Mouse (Mus musculus) stomach, embryonic 16.5 days (tissue): ENCODE measurements around the gene Pan2. TPM values are rescaled to one million over a fixed set of nuclear protein-coding genes. Genes with fewer than 3 reads are reported as not detected.
A peak's percentile ranks its signal among the peaks of the same experiment; 100 is the strongest.
"Not testable (repeated sequence)": the region's sequence is repeated elsewhere in the genome, so short reads cannot be mapped to it uniquely, and the experiment has no call there.

Experiments
- ATAC-seq: fragments of 200-750 bp; cut with Nextera tagmentation; 2 replicates; pipeline ENCODE4 v1.8.0; 2017; ENCODE audit warnings: moderate number of reproducible peaks, moderate TSS enrichment; ENCODE audit not compliant: insufficient read depth, low FRiP score
- H3K27ac ChIP-seq: fragments of 300-500 bp; sonication (generic); 2 replicates; pipeline ENCODE4 v1.5.1; 2014; ENCODE audit warnings: low read length
- H3K27me3 ChIP-seq: fragments of 300-500 bp; sonication (generic); 2 replicates; pipeline ENCODE4 v1.6.1; 2014; ENCODE audit warnings: low read length, control low read depth, mixed read lengths; ENCODE audit not compliant: control insufficient read depth, insufficient read depth
- H3K36me3 ChIP-seq: fragments of 300-500 bp; sonication (generic); 2 replicates; pipeline ENCODE4 v1.6.1; 2014; ENCODE audit warnings: low read length; ENCODE audit not compliant: control insufficient read depth, insufficient read depth
- H3K4me1 ChIP-seq: fragments of 300-500 bp; sonication (generic); 2 replicates; pipeline ENCODE4 v1.6.1; 2014; ENCODE audit warnings: low read length, control low read depth, mixed read lengths; ENCODE audit not compliant: control insufficient read depth, insufficient read depth
- H3K4me2 ChIP-seq: fragments of 300-500 bp; sonication (generic); 2 replicates; pipeline ENCODE4 v1.6.1; 2014; ENCODE audit warnings: low read depth, low read length, mixed read lengths
- H3K4me3 ChIP-seq: fragments of 300-500 bp; sonication (generic); replicated peaks from 2 replicates; pipeline ENCODE4 v1.5.1; 2014; ENCODE audit warnings: mild to moderate bottlenecking, low read length
- H3K9ac ChIP-seq: fragments of 300-500 bp; sonication (generic); 2 replicates; pipeline ENCODE4 v1.6.1; 2014; ENCODE audit warnings: low read length
- H3K9me3 ChIP-seq: fragments of 300-500 bp; sonication (generic); replicated peaks from 2 replicates; pipeline ENCODE4 v1.6.1; 2016; ENCODE audit warnings: low read length, control low read depth; ENCODE audit not compliant: control insufficient read depth
- WGBS: fragments of 180-500 bp; shearing (Covaris S2); extraction: QIAGEN DNeasy Blood & Tissue Kit; methylation state at CpG from one replicate; pipeline ENCODE4 v1.1.7; 2014; 5-methylcytosine and 5-hydroxymethylcytosine counted together
- polyA plus RNA-seq: library from polyadenylated mRNA; unstranded; fragments of >200 nt; fragmentation: Nextera tagmentation; extraction: Ambion mirVana; gene quantifications from 2 replicates; pipeline ENCODE4 v1.2.1, GENCODE M21; 2015

Gene Pan2
- polyA plus RNA-seq, 1 experiment from 2014 or later = 29.0 TPM

- Histone ChIP-seq H3K4me2 (peak within 1 kb of the TSS; percentile 89), H3K27ac (peak within 1 kb of the TSS; percentile 97), H3K4me1 (peaks cover 14% of the 10 kb centered on the region), H3K9ac (peak within 1 kb of the TSS; percentile 98), H3K36me3 (peaks cover 14% of the 10 kb centered on the region), H3K4me3 (peak within 1 kb of the TSS; percentile 90), H3K27me3 (no peaks in the 10 kb centered on the region), H3K9me3 (no peaks in the 10 kb centered on the region)
- under 1% methylated on average over 40 of the region's 40 CpGs for WGBS
- ATAC-seq = peak; percentile 91
Measured at GRCm38 (mm10) chr10:128322141-128323108, 19.3 kb downstream of the Pan2 start, which contains the start of gene Cnpy2. Gene Cnpy2, plus strand, starts transcription at chr10:128322459.

- ATAC-seq = no peak
- Histone ChIP-seq H3K4me1 (peaks cover 14% of the 10 kb centered on the region), H3K9ac (peak overlapping the region; percentile 98)
Measured at GRCm38 (mm10) chr10:128323516-128323915, 20.4 kb downstream of the Pan2 start.

GRCm38 (mm10) chr10:128326825-128327224 lies 23.7 kb downstream of the Pan2 start:
- Histone ChIP-seq H3K4me2 (no peak overlapping the region), H3K27me3 (no peaks in the 10 kb centered on the region), H3K9ac (no peak overlapping the region), H3K9me3 (no peaks in the 10 kb centered on the region), H3K36me3 (peaks cover 22% of the 10 kb centered on the region), H3K27ac (no peak overlapping the region), H3K4me3 (no peak overlapping the region), H3K4me1 (peaks cover 11% of the 10 kb centered on the region)
- ATAC-seq = no peak
- WGBS = 93% methylated on average over 8 of the region's 8 CpGs

More at GRCm38 (mm10) chr10:128323516-128323915, 20.4 kb downstream of the Pan2 start:
- Histone ChIP-seq H3K27ac (peak overlapping the region; percentile 97), H3K4me2 (peak overlapping the region; percentile 89), H3K27me3 (no peaks in the 10 kb centered on the region), H3K36me3 (peaks cover 16% of the 10 kb centered on the region), H3K9me3 (no peaks in the 10 kb centered on the region), H3K4me3 (peak overlapping the region; percentile 90)
- WGBS = 68% methylated on average over 8 of the region's 8 CpGs

DNA sequence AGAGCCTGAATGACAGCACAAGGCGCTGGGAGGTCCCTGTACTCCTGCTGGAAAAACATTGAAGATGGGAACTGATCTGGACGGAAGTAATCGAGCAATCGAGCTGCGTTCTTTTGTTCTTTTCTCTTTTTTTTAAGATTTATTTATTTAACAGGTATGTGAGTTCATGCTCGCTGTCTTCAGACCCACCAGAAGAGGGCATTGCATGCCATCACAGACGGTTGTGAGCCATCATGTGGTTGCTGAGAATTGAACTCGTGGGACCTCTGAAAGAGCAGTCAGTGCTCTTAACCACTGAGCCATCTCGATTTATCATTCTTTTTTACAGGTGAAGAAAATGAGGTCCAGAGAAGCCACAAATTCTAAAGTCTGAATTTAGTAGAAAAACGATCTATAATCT lies 24.5 kb downstream of the Pan2 start:
- no peaks in the 10 kb centered on the region for H3K9me3 ChIP-seq
- no peak overlapping the region for H3K27ac ChIP-seq
- peaks cover 11% of the 10 kb centered on the region for H3K4me1 ChIP-seq
- 88% methylated on average over 10 of the region's 10 CpGs for WGBS
- no peak overlapping the region for H3K9ac ChIP-seq
- no peak overlapping the region for H3K4me3 ChIP-seq
- H3K4me2 ChIP-seq = no peak overlapping the region
- H3K27me3 ChIP-seq = no peaks in the 10 kb centered on the region
- peaks cover 22% of the 10 kb centered on the region for H3K36me3 ChIP-seq
- no peak for ATAC-seq

DNA sequence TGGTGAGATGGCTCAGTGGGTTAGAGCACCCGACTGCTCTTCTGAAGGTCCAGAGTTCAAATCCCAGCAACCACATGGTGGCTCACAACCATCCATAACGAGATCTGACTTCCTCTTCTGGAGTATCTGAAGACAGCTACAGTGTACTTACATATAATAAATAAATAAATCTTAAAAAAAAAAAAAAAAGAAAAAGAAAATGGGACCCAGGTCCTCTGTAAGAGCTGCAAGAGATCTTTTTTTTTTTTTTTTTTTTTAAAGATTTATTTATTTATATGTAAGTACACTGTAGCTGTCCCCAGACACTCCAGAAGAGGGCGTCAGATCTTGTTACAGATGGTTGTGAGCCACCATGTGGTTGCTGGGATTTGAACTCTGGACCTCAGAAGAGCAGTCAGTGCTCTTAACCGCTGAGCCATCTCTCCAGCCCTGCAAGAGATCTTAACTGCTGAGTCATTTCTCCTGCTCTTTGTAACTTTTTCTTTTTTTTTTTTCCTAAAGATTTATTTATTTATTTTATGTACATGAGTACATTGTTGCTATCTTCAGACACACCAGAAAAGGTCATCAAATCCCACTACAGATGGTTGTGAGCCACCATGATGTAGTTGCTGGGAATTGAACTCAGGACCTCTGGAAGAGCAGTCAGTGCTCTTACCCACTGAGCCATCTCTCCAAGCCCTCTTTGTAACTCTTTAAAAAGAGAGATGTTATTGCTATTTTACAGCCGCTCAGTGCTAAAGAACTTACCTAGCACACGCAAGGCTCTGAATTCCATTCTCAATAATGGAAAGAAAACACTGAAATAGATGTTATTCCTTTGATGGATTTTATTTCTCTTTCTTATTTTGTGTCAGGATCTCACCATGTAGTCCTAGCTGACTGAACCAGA lies 29.5 kb downstream of the Pan2 start:
- not testable (repeated sequence) for H3K27me3 ChIP-seq, H3K4me2 ChIP-seq, ATAC-seq, H3K36me3 ChIP-seq, H3K9me3 ChIP-seq, H3K4me1 ChIP-seq, H3K9ac ChIP-seq, H3K4me3 ChIP-seq, H3K27ac ChIP-seq
- 81% methylated on average over 6 of the region's 6 CpGs for WGBS

DNA sequence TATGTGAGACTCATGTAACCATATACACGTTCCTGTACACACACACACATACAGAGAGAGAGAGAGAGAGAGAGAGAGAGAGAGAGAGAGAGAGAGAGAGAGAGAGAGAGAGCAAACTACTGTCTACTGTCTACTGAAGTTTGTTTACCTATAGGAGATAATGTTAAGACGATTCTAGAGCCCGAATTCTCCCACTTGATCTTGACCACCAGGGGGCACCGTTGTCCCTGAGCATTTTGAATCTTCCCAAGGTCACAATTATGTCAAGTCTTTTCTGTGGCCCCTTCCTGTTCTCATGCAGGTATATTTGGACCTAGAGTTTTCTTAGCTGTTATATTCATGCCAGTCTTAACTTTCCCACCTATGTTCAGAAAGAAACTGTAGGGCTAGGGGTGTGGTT lies 32.4 kb downstream of the Pan2 start:
- Histone ChIP-seq H3K9ac (no peak overlapping the region), H3K27me3 (no peaks in the 10 kb centered on the region), H3K4me3 (no peak overlapping the region), H3K36me3 (no peaks in the 10 kb centered on the region), H3K9me3 (no peaks in the 10 kb centered on the region), H3K4me1 (peaks cover 15% of the 10 kb centered on the region), H3K4me2 (no peak overlapping the region), H3K27ac (no peak overlapping the region)
- WGBS = under 1% methylated on average over 4 of the region's 4 CpGs
- no peak for ATAC-seq

DNA sequence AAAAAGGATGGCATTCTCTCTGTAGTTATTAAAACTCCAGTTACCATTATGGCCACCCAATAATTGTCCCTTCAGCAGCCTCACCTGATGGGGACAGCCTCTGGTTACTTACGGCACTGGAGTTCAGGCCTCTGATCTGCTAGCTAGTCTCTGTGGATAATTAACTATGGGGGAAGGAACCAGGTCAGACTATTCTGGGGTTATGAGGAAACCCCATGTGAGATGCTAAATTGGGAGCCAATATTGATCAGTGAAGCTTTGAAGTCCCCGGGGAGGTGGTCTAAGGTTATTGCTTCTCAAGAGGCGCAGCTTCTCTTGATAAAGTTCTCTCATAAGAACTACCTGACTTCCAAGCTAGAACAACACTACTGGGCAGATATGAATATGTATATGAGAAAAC lies 33.1 kb downstream of the Pan2 start:
- Histone ChIP-seq H3K36me3 (no peaks in the 10 kb centered on the region), H3K9ac (no peak overlapping the region), H3K4me1 (peaks cover 15% of the 10 kb centered on the region), H3K9me3 (no peaks in the 10 kb centered on the region), H3K27me3 (no peaks in the 10 kb centered on the region), H3K27ac (no peak overlapping the region), H3K4me2 (no peak overlapping the region), H3K4me3 (no peak overlapping the region)
- WGBS = 86% methylated on average over 3 of the region's 3 CpGs
- no peak for ATAC-seq

- H3K9ac ChIP-seq = peak overlapping the region; percentile 67
- no peaks in the 10 kb centered on the region for H3K9me3 ChIP-seq
- peaks cover 15% of the 10 kb centered on the region for H3K4me1 ChIP-seq
- H3K27ac ChIP-seq = peak overlapping the region; percentile 91
- no peak for ATAC-seq
- WGBS = 77% methylated on average over 3 of the region's 3 CpGs
- H3K27me3 ChIP-seq = no peaks in the 10 kb centered on the region
- H3K36me3 ChIP-seq = no peaks in the 10 kb centered on the region
- H3K4me2 ChIP-seq = peak overlapping the region; percentile 70
- peak overlapping the region; percentile 98; the same call in 1 of the 2 replicates for H3K4me3 ChIP-seq
Measured at GRCm38 (mm10) chr10:128336597-128336996, 33.5 kb downstream of the Pan2 start.
